Mouse (Mus musculus) mouse embryonic stem cell (cell line): ENCODE measurements around the gene Sh3bp2.
"Not testable (repeated sequence)": the region's sequence is repeated elsewhere in the genome, so short reads cannot be mapped to it uniquely, and the experiment has no call there.

Experiments used
- in situ Hi-C, 2 experiments: fragments of 300-500 bp; cut with MboI; formaldehyde crosslinking; loops; 1 replicate in 1 of 2; 3 replicates in 1 of 2; pipeline ENCODE4 v1.14.3; 2019 to 2020; ENCODE audit warnings: low sequenced_read_pairs in 2 of 2, low pct_unique_long_range_greater_than_20kb in 1 of 2, mixed read lengths in 1 of 2; ENCODE audit not compliant: unreplicated experiment in 1 of 2

Sh3bp2 gene

GRCm38 (mm10) chr5:34590702-34591101 is 65.1 kb downstream of the Sh3bp2 start:
- in situ Hi-C loops: no loop called here

- in situ Hi-C loops: no loop called here
Observed at GRCm38 (mm10) chr5:34591388-34592004, 65.9 kb downstream of the Sh3bp2 start.

- in situ Hi-C loops: not testable (repeated sequence)
Observed at GRCm38 (mm10) chr5:34592224-34592623, 66.6 kb downstream of the Sh3bp2 start.

GRCm38 (mm10) chr5:34592666-34593065 is 67.0 kb downstream of the Sh3bp2 start:
- in situ Hi-C loops: no loop called here

- in situ Hi-C loops: no loop called here
Observed at GRCm38 (mm10) chr5:34593202-34593727, 67.6 kb downstream of the Sh3bp2 start.

GRCm38 (mm10) chr5:34604576-34604975 is 78.9 kb downstream of the Sh3bp2 start:
- in situ Hi-C loops: no loop called here

GRCm38 (mm10) chr5:34607100-34607880 is 81.7 kb downstream of the Sh3bp2 start:
- in situ Hi-C loops: no loop called here

GRCm38 (mm10) chr5:34608226-34608625 is 82.6 kb downstream of the Sh3bp2 start:
- in situ Hi-C loops: no loop called here

GRCm38 (mm10) chr5:34609966-34610365 is 84.3 kb downstream of the Sh3bp2 start:
- in situ Hi-C loops: no loop called here
